Mouse (Mus musculus) cerebellum, adult 2 months (tissue): Measurements from ENCODE around the gene Gm12166.

Experiments
- CTCF ChIP-seq: fragments of 200-500 bp; IDR thresholded peaks from 2 replicates; pipeline ENCODE4 v1.5.1; 2011; ENCODE audit warnings: low read depth, mild to moderate bottlenecking, control low read depth, low read length, moderate library complexity, borderline replicate concordance; ENCODE audit not compliant: insufficient read depth
- POLR2A ChIP-seq: fragments of 200-500 bp; IDR thresholded peaks from 2 replicates; pipeline ENCODE4 v1.6.1; 2011; ENCODE audit warnings: low read length, control low read depth, borderline replicate concordance; ENCODE audit not compliant: insufficient read depth

DNA sequence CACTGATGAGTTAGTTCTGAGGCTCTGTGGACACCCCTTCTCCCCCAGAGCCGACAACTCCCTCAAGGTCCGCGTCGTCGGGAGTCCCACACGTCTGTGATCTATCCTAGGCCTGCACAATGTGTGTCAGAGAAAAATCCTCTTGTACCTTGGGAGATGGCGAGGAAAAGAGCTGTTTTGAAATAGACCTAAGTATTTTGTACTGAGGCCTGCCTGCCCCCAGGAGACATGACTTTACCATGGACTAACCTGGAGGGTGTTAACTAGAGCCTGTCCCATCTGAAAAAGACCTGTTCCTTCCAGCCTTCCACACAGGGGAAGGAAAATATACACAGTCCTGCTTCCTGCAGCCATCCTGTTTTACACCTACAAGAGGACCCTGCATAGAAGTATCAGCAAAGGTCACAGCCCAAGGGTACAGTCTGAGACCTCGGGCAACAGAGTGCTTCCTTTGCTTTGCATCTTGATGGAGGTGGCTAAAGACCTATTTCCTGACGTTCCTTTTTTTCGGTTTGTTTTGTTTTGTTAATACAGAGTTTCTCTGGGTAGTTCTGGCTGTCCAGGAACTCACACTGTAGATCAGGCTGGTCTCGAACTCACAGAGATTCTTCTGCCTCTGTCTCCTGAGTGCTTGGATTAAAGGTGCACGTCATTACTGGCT is 10.4 kb downstream of the Gm12166 start:
- TF ChIP-seq CTCF (no peak), POLR2A (no peak)
